Mouse (Mus musculus) hindbrain, embryonic 14.5 days (tissue): Measurements from ENCODE around the gene Speg. TPM values are rescaled to one million over a fixed set of nuclear protein-coding genes. Genes with fewer than 3 reads are reported as not detected.

Experiments used
- ATAC-seq: fragments of 200-750 bp; cut with Nextera tagmentation; 2 replicates; pipeline ENCODE4 v1.8.0; 2017; ENCODE audit warnings: moderate number of reproducible peaks, mild to moderate bottlenecking, moderate TSS enrichment, moderate library complexity; ENCODE audit not compliant: low FRiP score
- DNase-seq: peaks from one replicate; pipeline ENCODE4 v3.0.0-alpha.2; 2015; ENCODE audit warnings: low spot score
- H3K27ac ChIP-seq: fragments of 300-500 bp; sonication (generic); 2 replicates; pipeline ENCODE4 v1.5.1; 2014; ENCODE audit warnings: mild to moderate bottlenecking, moderate library complexity
- H3K27me3 ChIP-seq: fragments of 300-500 bp; sonication (generic); 2 replicates; pipeline ENCODE4 v1.6.1; 2014; ENCODE audit warnings: mild to moderate bottlenecking, low read length, mixed read lengths; ENCODE audit not compliant: control insufficient read depth, insufficient read depth
- H3K36me3 ChIP-seq: fragments of 300-500 bp; sonication (generic); replicated peaks from 2 replicates; pipeline ENCODE4 v1.6.1; 2014; ENCODE audit not compliant: control insufficient read depth, insufficient read depth
- H3K4me1 ChIP-seq: fragments of 300-500 bp; sonication (generic); replicated peaks from 2 replicates; pipeline ENCODE4 v1.6.1; 2014; ENCODE audit warnings: antibody characterized with exemption, low read length, mixed read lengths; ENCODE audit not compliant: control insufficient read depth, insufficient read depth
- H3K4me2 ChIP-seq: fragments of 300-500 bp; sonication (generic); replicated peaks from 2 replicates; pipeline ENCODE4 v1.6.1; 2014; ENCODE audit warnings: mild to moderate bottlenecking, moderate library complexity
- H3K4me3 ChIP-seq: fragments of 300-500 bp; sonication (generic); replicated peaks from 2 replicates; pipeline ENCODE4 v1.5.1; 2014; ENCODE audit warnings: mild to moderate bottlenecking, low read length
- H3K9ac ChIP-seq: fragments of 300-500 bp; sonication (generic); 2 replicates; pipeline ENCODE4 v1.6.1; 2014
- H3K9me3 ChIP-seq: fragments of 300-500 bp; sonication (generic); 2 replicates; pipeline ENCODE4 v1.6.1; 2016; ENCODE audit warnings: low read length; ENCODE audit not compliant: control insufficient read depth
- WGBS: fragments of 180-500 bp; shearing (Covaris S2); extraction: QIAGEN DNeasy Blood & Tissue Kit; methylation state at CpG from one replicate; pipeline ENCODE4 v1.1.7; 2014; 5-methylcytosine and 5-hydroxymethylcytosine counted together
- polyA plus RNA-seq: library from polyadenylated mRNA; unstranded; fragments of >200 nt; fragmentation: Nextera tagmentation; extraction: Ambion mirVana; gene quantifications from 2 replicates; pipeline ENCODE4 v1.2.1, GENCODE M21; 2014

Gene Speg
- polyA plus RNA-seq, 1 experiment from 2014 or later: 18.0 TPM

- Histone ChIP-seq H3K36me3 (no peaks in the 10 kb centered on the region), H3K4me2 (peak overlapping the region; percentile 51), H3K4me3 (peak overlapping the region; percentile 20), H3K9ac (peak overlapping the region; percentile 45; the same call in 1 of the 2 replicates), H3K9me3 (no peaks in the 10 kb centered on the region), H3K4me1 (peaks cover 40% of the 10 kb centered on the region), H3K27me3 (peaks cover 7% of the 10 kb centered on the region; the same call in 1 of the 2 replicates), H3K27ac (peak overlapping the region; percentile 70; the same call in 1 of the 2 replicates)
- no peak for DNase-seq
- ATAC-seq: peak; percentile 49; the same call in 1 of the 2 replicates
- WGBS: 2% methylated on average over 41 of the region's 42 CpGs
These were observed 83.1 kb downstream of the Speg start for GRCm38 (mm10) chr1:75458025-75458788.

DNA sequence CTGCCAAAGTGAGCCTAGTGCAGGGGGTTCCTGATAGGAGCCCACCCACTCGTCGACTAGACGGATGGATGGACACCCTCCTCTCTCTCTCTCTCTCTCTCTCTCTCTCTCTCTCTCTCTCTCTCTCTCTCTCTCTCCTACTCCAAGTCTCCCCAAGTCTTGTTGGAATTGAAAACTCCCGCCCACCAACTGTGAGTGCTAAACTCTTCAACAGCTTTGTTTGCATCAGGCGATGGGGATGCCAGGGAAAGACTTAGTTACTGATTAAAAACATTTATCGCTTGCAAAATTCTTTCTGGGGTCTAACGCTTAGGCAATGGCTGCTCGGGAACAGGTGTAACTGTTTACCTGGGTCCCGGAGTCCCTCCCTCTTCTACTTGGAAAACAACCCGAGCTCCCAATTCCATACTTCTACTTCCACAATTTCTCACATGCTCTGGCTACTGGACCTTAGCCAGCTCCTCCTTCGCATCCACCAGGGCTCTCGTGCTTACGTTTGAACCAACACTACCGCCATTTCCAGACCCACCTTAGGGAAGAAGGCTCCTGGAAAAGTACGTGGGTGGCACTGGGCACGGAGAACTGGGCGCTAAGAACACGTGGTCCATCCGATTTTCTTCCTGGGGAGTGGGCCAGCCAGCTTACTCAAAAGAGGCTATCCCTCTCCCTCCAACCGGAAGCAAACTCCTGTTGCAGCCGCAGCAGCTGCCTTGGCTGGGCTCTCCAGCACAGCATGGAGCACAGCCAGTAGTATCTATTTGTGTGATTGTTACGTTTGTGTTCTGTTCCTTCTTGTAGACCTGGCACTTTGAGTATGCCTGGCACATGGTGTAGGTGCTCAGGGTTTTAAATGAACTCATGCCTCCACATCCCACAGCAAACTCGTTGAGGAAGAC lies 83.9 kb downstream of the Speg start:
- Histone ChIP-seq H3K9ac (peak overlapping the region; percentile 45; the same call in 1 of the 2 replicates), H3K27me3 (peaks cover 7% of the 10 kb centered on the region; the same call in 1 of the 2 replicates), H3K27ac (0 out of 2 replicates have a peak overlapping the region, but pooled peaks have one; percentile 70), H3K4me3 (peak overlapping the region; percentile 20; the same call in 1 of the 2 replicates), H3K36me3 (no peaks in the 10 kb centered on the region), H3K9me3 (no peaks in the 10 kb centered on the region), H3K4me2 (peak overlapping the region; percentile 51), H3K4me1 (peaks cover 40% of the 10 kb centered on the region)
- ATAC-seq (no peak), DNase-seq (no peak)
- 14% methylated on average over 23 of the region's 23 CpGs for whole genome bisulfite sequencing

DNA sequence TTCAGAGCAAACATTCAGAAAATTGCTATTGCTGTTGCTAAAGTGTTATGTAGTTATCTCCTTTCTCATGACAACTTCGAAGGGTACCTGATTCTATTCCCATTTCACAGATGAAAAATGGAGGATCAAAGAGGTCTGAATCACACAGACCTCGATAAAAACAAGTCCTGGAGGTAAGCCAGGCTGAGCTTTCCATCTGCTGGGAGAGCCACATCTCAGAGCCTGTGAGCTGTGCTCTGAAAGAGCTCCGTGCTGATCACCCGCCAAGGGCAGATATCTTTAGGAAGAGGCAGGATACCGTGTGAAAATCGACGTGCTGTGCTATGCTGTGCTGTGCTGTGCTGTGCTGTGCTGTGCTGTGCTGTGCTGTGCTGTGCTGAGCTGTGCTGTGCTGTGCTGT lies 85.2 kb downstream of the Speg start:
- Histone ChIP-seq H3K36me3 (no peaks in the 10 kb centered on the region), H3K9ac (no peak overlapping the region), H3K27ac (no peak overlapping the region), H3K9me3 (no peaks in the 10 kb centered on the region), H3K4me2 (no peak overlapping the region), H3K27me3 (peaks cover 7% of the 10 kb centered on the region; the same call in 1 of the 2 replicates), H3K4me1 (peaks cover 34% of the 10 kb centered on the region), H3K4me3 (no peak overlapping the region)
- 75% methylated on average over 7 of the region's 7 CpGs for WGBS
- no peak for DNase-seq
- ATAC-seq: no peak

GRCm38 (mm10) chr1:75462636-75463035 lies 87.5 kb downstream of the Speg start:
- H3K27ac ChIP-seq: no peak overlapping the region
- no peak overlapping the region for H3K4me3 ChIP-seq
- DNase-seq (no peak), ATAC-seq (no peak)
- H3K9me3 ChIP-seq: no peaks in the 10 kb centered on the region
- WGBS: 11% methylated on average over 1 of the region's 1 CpGs
- peaks cover 18% of the 10 kb centered on the region for H3K4me1 ChIP-seq
- no peak overlapping the region for H3K4me2 ChIP-seq
- H3K27me3 ChIP-seq: no peaks in the 10 kb centered on the region
- H3K9ac ChIP-seq: no peak overlapping the region
- no peaks in the 10 kb centered on the region for H3K36me3 ChIP-seq

GRCm38 (mm10) chr1:75463652-75464204 lies 88.6 kb downstream of the Speg start:
- no peak overlapping the region for H3K4me2 ChIP-seq
- no peak overlapping the region for H3K27ac ChIP-seq
- ATAC-seq (no peak), DNase-seq (no peak)
- H3K9me3 ChIP-seq: no peaks in the 10 kb centered on the region
- H3K36me3 ChIP-seq: no peaks in the 10 kb centered on the region
- no peak overlapping the region for H3K9ac ChIP-seq
- 71% methylated on average over 5 of the region's 5 CpGs for WGBS
- no peaks in the 10 kb centered on the region for H3K27me3 ChIP-seq
- H3K4me1 ChIP-seq: peaks cover 9% of the 10 kb centered on the region
- H3K4me3 ChIP-seq: no peak overlapping the region

DNA sequence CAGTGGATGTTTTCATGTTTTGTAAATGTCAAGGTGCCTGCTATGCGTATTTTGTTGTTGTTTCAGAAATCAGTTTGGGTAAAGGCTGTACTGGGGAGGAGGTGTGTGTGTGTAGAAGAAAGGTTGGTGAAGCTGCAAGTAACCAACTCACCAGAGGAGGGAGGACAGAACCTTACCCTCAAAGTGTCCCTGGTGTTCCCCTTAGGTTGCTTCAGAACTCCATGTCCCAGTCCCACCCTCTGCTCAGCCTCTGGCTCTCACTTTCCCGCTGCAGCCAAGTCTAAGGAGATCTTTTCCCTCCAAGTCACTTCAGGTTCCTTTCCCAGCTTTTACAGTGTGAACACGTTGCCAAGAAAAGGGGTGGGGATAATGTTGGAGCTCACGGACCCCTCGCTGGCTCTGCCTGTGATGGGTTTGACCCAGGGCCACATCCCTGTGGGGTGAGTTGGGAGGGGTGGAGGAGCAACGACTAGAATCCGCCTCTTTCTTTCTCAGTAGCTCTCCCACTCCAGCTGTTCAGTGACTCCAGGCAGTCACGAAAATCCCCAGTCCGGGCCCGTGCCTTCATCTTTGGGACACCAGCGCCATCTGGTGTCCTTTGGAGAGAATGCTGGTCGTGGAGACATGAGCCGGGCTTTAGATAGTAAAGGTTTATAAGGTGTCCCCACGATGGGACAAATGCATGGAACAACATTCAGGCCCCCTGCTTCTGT lies 92.3 kb downstream of the Speg start:
- Histone ChIP-seq H3K9ac (no peak overlapping the region), H3K4me2 (no peak overlapping the region), H3K27me3 (no peaks in the 10 kb centered on the region), H3K4me3 (no peak overlapping the region), H3K4me1 (no peaks in the 10 kb centered on the region), H3K9me3 (no peaks in the 10 kb centered on the region), H3K27ac (no peak overlapping the region), H3K36me3 (peaks cover 12% of the 10 kb centered on the region; the same call in 1 of the 2 replicates)
- DNase-seq: peak; percentile 95
- peak; percentile 74 for ATAC-seq
- 7% methylated on average over 14 of the region's 14 CpGs for WGBS

GRCm38 (mm10) chr1:75469287-75469825 lies 94.3 kb downstream of the Speg start:
- Histone ChIP-seq H3K9me3 (no peaks in the 10 kb centered on the region), H3K9ac (no peak overlapping the region), H3K4me3 (no peak overlapping the region), H3K4me2 (no peak overlapping the region), H3K4me1 (no peaks in the 10 kb centered on the region; the same call in 1 of the 2 replicates), H3K36me3 (peaks cover 31% of the 10 kb centered on the region), H3K27ac (no peak overlapping the region), H3K27me3 (no peaks in the 10 kb centered on the region)
- 77% methylated on average over 17 of the region's 17 CpGs for WGBS
- DNase-seq (no peak), ATAC-seq (no peak)

GRCm38 (mm10) chr1:75476441-75476840 lies 101.3 kb downstream of the Speg start:
- Histone ChIP-seq H3K9me3 (no peaks in the 10 kb centered on the region), H3K9ac (no peak overlapping the region), H3K27me3 (no peaks in the 10 kb centered on the region), H3K27ac (no peak overlapping the region), H3K4me2 (no peak overlapping the region), H3K4me1 (peaks cover 37% of the 10 kb centered on the region), H3K36me3 (peaks cover 52% of the 10 kb centered on the region), H3K4me3 (no peak overlapping the region)
- DNase-seq (no peak), ATAC-seq (no peak)
- 92% methylated on average over 11 of the region's 11 CpGs for WGBS
